Mouse (Mus musculus) intestine, embryonic 16.5 days (tissue): ENCODE results near the gene Uchl1. TPM values are rescaled to one million over a fixed set of nuclear protein-coding genes. Genes with fewer than 3 reads are reported as not detected.

ENCODE experiments used
- ATAC-seq: fragments of 200-750 bp; cut with Nextera tagmentation; 2 replicates; pipeline ENCODE4 v1.8.0; 2017; ENCODE audit warnings: moderate TSS enrichment, moderate library complexity
- H3K27ac ChIP-seq: fragments of 300-500 bp; sonication (generic); 2 replicates; pipeline ENCODE4 v1.5.1; 2014; ENCODE audit warnings: mild to moderate bottlenecking, low read length
- H3K27me3 ChIP-seq: fragments of 300-500 bp; sonication (generic); replicated peaks from 2 replicates; pipeline ENCODE4 v1.6.1; 2014; ENCODE audit warnings: low read length, control low read depth, mixed read lengths; ENCODE audit not compliant: control insufficient read depth, insufficient read depth
- H3K36me3 ChIP-seq: fragments of 300-500 bp; sonication (generic); 2 replicates; pipeline ENCODE4 v1.6.1; 2014; ENCODE audit warnings: low read length, control low read depth; ENCODE audit not compliant: control insufficient read depth, insufficient read depth
- H3K4me1 ChIP-seq: fragments of 300-500 bp; sonication (generic); 2 replicates; pipeline ENCODE4 v1.6.1; 2014; ENCODE audit warnings: low read length, control low read depth, mixed read lengths; ENCODE audit not compliant: control insufficient read depth, insufficient read depth
- H3K4me2 ChIP-seq: fragments of 300-500 bp; sonication (generic); 2 replicates; pipeline ENCODE4 v1.6.1; 2014; ENCODE audit warnings: low read depth, low read length, control low read depth
- H3K4me3 ChIP-seq: fragments of 300-500 bp; sonication (generic); 2 replicates; pipeline ENCODE4 v1.5.1; 2014; ENCODE audit warnings: mild to moderate bottlenecking, low read length
- H3K9ac ChIP-seq: fragments of 300-500 bp; sonication (generic); 2 replicates; pipeline ENCODE4 v1.6.1; 2014; ENCODE audit warnings: low read depth, low read length
- H3K9me3 ChIP-seq: fragments of 300-500 bp; sonication (generic); 2 replicates; pipeline ENCODE4 v1.6.1; 2016; ENCODE audit warnings: low read length, control low read depth; ENCODE audit not compliant: control insufficient read depth
- WGBS: fragments of 180-500 bp; shearing (Covaris S2); extraction: QIAGEN DNeasy Blood & Tissue Kit; methylation state at CpG from one replicate; pipeline ENCODE4 v1.1.7; 2014; 5-methylcytosine and 5-hydroxymethylcytosine counted together
- polyA plus RNA-seq: library from polyadenylated mRNA; unstranded; fragments of >200 nt; fragmentation: Nextera tagmentation; extraction: Ambion mirVana; gene quantifications from 2 replicates; pipeline ENCODE4 v1.2.1, GENCODE M21; 2015

Uchl1 gene
- polyA plus RNA-seq, 1 experiment from 2014 or later, result 89.7 TPM

DNA sequence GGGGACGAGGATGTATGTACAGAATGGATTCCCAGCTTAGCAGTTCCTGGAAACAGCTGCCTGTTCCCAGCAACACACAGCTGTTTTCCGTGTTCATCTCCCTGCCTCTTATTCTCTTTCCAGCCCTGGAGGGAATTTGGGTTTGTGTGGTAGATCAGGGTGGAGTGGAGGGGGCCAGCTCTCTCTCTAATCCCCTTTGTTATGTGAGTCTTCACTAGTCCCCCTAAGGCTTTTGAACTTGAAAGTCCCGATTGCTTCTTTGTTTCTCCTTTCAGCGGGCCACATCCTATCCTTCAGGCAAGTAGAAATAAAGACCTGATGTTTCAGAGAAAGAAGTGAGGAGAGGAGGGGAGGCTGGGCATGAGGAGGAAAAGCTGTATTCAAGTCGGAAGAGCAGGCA is 45.0 kb downstream of the Uchl1 start:
- H3K9ac ChIP-seq, result no peak overlapping the region
- WGBS, result 35% methylated on average over 5 of the region's 5 CpGs
- H3K9me3 ChIP-seq, result no peaks in the 10 kb centered on the region

GRCm38 (mm10) chr5:66722586-66722985 is 46.7 kb downstream of the Uchl1 start:
- H3K4me3 ChIP-seq, result no peak overlapping the region
- no peaks in the 10 kb centered on the region for H3K9me3 ChIP-seq
- H3K36me3 ChIP-seq, result no peaks in the 10 kb centered on the region
- no peak for ATAC-seq
- WGBS, result 68% methylated on average over 9 of the region's 9 CpGs
- no peaks in the 10 kb centered on the region for H3K4me1 ChIP-seq
- H3K27me3 ChIP-seq, result no peaks in the 10 kb centered on the region
- H3K27ac ChIP-seq, result no peak overlapping the region
- H3K9ac ChIP-seq, result no peak overlapping the region
- no peak overlapping the region for H3K4me2 ChIP-seq

More for the DNA sequence above, 45.0 kb downstream of the Uchl1 start:
- no peaks in the 10 kb centered on the region for H3K27me3 ChIP-seq
- H3K4me2 ChIP-seq, result no peak overlapping the region
- no peak overlapping the region for H3K4me3 ChIP-seq
- H3K4me1 ChIP-seq, result no peaks in the 10 kb centered on the region
- no peaks in the 10 kb centered on the region for H3K36me3 ChIP-seq
- ATAC-seq, result no peak
- no peak overlapping the region for H3K27ac ChIP-seq

DNA sequence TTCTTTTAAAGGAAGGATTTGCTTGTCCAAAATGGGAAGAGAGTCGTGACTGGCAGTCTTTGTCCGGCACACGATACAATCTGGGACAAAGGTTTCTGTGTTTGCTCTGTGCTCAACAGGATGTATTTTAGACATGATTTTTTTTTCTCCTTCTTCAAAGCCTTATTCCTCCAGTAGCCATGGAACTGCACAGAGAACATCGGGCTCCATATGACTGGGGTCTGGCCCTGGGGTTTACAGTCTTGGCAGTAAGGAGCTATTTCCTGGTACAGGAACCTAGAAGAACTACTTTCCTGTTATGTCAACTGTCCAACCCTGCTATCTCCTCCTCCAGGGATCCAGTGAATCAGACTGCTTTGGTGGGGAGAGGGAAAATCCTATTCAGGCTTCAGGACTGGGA is 47.1 kb downstream of the Uchl1 start:
- Histone ChIP-seq H3K27ac (no peak overlapping the region), H3K4me1 (no peaks in the 10 kb centered on the region), H3K4me3 (no peak overlapping the region), H3K27me3 (no peaks in the 10 kb centered on the region), H3K9ac (no peak overlapping the region), H3K9me3 (no peaks in the 10 kb centered on the region), H3K36me3 (no peaks in the 10 kb centered on the region), H3K4me2 (no peak overlapping the region)
- ATAC-seq, result no peak
- WGBS, result 51% methylated on average over 4 of the region's 4 CpGs

GRCm38 (mm10) chr5:66723626-66724025 is 47.7 kb downstream of the Uchl1 start:
- no peak overlapping the region for H3K4me3 ChIP-seq
- H3K4me1 ChIP-seq, result no peaks in the 10 kb centered on the region
- no peaks in the 10 kb centered on the region for H3K9me3 ChIP-seq
- WGBS, result 50% methylated on average over 3 of the region's 3 CpGs
- ATAC-seq, result no peak
- no peak overlapping the region for H3K27ac ChIP-seq
- H3K27me3 ChIP-seq, result no peaks in the 10 kb centered on the region
- H3K36me3 ChIP-seq, result no peaks in the 10 kb centered on the region
- no peak overlapping the region for H3K4me2 ChIP-seq
- H3K9ac ChIP-seq, result no peak overlapping the region

DNA sequence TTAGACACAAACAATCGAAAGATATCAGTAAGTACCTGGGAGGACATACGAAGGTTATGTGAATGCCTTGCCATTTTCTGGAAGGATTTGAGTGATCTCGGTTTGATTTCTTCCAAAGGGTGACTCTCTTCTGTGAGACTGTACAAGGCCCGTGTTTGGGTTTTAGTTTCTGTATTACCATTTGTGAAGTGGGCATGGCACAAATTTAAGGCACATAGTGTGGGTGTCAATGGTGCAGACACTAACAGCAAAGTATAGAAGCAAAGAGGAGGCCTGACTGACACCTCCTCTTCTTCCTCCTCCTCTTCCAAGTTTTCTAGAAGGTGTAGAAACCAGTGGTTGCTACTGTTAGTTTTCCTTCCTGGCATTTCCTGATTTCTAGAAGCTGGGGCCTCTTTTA is 53.4 kb downstream of the Uchl1 start:
- H3K9me3 ChIP-seq, result no peaks in the 10 kb centered on the region
- 91% methylated on average over 4 of the region's 4 CpGs for WGBS
- no peak overlapping the region for H3K4me3 ChIP-seq
- no peaks in the 10 kb centered on the region for H3K4me1 ChIP-seq
- ATAC-seq, result no peak
- no peak overlapping the region for H3K27ac ChIP-seq
- no peak overlapping the region for H3K4me2 ChIP-seq
- no peaks in the 10 kb centered on the region for H3K27me3 ChIP-seq
- no peak overlapping the region for H3K9ac ChIP-seq
- H3K36me3 ChIP-seq, result no peaks in the 10 kb centered on the region

DNA sequence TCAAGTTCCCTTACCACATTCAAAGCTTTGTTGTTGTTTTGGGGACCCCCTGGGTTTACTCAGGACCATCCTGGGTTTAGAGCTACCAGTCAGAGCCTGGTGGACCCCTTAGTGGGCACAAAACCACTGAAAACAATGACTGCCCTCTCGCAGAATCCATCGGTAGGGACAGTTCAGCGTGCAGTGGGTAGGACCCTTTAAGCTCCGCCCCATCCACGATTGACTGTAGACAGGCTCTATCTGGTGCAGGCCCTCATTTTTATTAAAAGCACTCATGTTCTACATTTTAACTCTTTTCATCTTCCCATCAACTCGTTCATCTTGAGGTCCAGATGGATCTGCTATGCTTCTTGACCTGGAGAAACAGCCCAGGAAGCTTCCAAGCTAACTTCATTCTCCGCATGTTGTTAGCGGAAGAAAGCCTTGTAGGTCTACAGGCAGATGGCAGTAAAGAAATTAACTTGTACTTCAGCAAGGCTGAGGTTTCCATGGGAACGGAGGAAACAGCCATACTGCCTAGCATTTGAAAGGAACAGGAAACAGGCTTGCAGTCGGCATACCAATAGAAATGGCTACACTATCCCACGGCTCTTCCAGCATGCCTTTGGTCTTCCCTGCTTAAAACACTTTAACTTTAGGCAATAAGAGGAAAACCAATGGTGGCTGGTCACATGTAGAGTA is 54.9 kb downstream of the Uchl1 start:
- H3K4me3 ChIP-seq, result no peak overlapping the region
- 45% methylated on average over 11 of the region's 11 CpGs for WGBS
- no peaks in the 10 kb centered on the region for H3K9me3 ChIP-seq
- H3K36me3 ChIP-seq, result no peaks in the 10 kb centered on the region
- H3K9ac ChIP-seq, result no peak overlapping the region
- H3K4me1 ChIP-seq, result no peaks in the 10 kb centered on the region
- no peak for ATAC-seq
- no peak overlapping the region for H3K4me2 ChIP-seq
- no peak overlapping the region for H3K27ac ChIP-seq
- no peaks in the 10 kb centered on the region for H3K27me3 ChIP-seq

DNA sequence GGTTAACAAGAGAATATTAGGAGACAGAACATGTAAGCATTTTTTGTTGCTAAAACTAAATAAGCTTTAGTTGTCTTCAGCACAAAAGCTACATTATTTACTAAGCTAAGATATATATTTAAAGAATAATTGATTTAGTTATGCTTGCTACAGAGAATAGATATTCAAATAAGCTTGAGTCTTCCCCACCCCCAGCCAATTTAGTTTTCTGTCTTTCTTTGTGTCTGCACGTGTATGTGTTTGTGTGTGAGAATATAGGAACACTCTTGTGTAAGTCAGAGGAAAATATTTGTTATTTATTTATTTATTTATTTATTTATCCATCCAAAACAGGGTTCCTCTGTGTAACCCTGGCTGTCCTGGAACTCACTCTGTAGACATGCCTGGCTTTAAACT is 55.4 kb downstream of the Uchl1 start:
- Histone ChIP-seq H3K4me3 (no peak overlapping the region), H3K36me3 (no peaks in the 10 kb centered on the region), H3K27me3 (no peaks in the 10 kb centered on the region), H3K27ac (no peak overlapping the region), H3K9ac (no peak overlapping the region), H3K4me1 (no peaks in the 10 kb centered on the region), H3K4me2 (no peak overlapping the region), H3K9me3 (no peaks in the 10 kb centered on the region)
- WGBS, result 80% methylated on average over 1 of the region's 1 CpGs
- no peak for ATAC-seq

- H3K27ac ChIP-seq, result no peak overlapping the region
- 100% methylated on average over 1 of the region's 1 CpGs for WGBS
Measured at GRCm38 (mm10) chr5:66733556-66733955, 57.7 kb downstream of the Uchl1 start.

More at GRCm38 (mm10) chr5:66733556-66733955, 57.7 kb downstream of the Uchl1 start:
- ATAC-seq, result no peak
- Histone ChIP-seq H3K4me2 (no peak overlapping the region), H3K36me3 (no peaks in the 10 kb centered on the region), H3K9me3 (no peaks in the 10 kb centered on the region), H3K4me3 (no peak overlapping the region), H3K27me3 (no peaks in the 10 kb centered on the region), H3K9ac (no peak overlapping the region), H3K4me1 (no peaks in the 10 kb centered on the region)
